Mouse (Mus musculus) forebrain, embryonic 15.5 days (tissue): Measurements from ENCODE around the gene Drc3. TPM values are rescaled to one million over a fixed set of nuclear protein-coding genes. Genes with fewer than 3 reads are reported as not detected.

Experiments used
- ATAC-seq: fragments of 200-750 bp; cut with Nextera tagmentation; replicated peaks from 2 replicates; pipeline ENCODE4 v1.8.0; 2017; ENCODE audit warnings: mild to moderate bottlenecking, moderate TSS enrichment, moderate library complexity
- H3K27ac ChIP-seq: fragments of 300-500 bp; sonication (generic); replicated peaks from 2 replicates; pipeline ENCODE4 v1.5.1; 2015; ENCODE audit warnings: mild to moderate bottlenecking, inconsistent platforms
- H3K27me3 ChIP-seq: fragments of 300-500 bp; sonication (generic); 2 replicates; pipeline ENCODE4 v1.6.1; 2015; ENCODE audit warnings: inconsistent platforms
- H3K36me3 ChIP-seq: fragments of 300-500 bp; sonication (generic); 2 replicates; pipeline ENCODE4 v1.6.1; 2015; ENCODE audit warnings: mild to moderate bottlenecking, inconsistent platforms
- H3K4me1 ChIP-seq: fragments of 300-500 bp; sonication (generic); 2 replicates; pipeline ENCODE4 v1.6.1; 2015; ENCODE audit warnings: inconsistent platforms
- H3K4me2 ChIP-seq: fragments of 300-500 bp; sonication (generic); replicated peaks from 2 replicates; pipeline ENCODE4 v1.6.1; 2015; ENCODE audit warnings: mild to moderate bottlenecking, inconsistent platforms
- H3K4me3 ChIP-seq: fragments of 300-500 bp; sonication (generic); 2 replicates; pipeline ENCODE4 v1.5.1; 2015; ENCODE audit warnings: mild to moderate bottlenecking, inconsistent platforms
- H3K9ac ChIP-seq: fragments of 300-500 bp; sonication (generic); replicated peaks from 2 replicates; pipeline ENCODE4 v1.6.1; 2015; ENCODE audit warnings: mild to moderate bottlenecking, inconsistent platforms
- H3K9me3 ChIP-seq: fragments of 300-500 bp; sonication (generic); 2 replicates; pipeline ENCODE4 v1.6.1; 2016; ENCODE audit warnings: inconsistent platforms
- WGBS: fragments of 180-500 bp; shearing (Covaris S2); methylation state at CpG from one replicate; pipeline ENCODE4 v1.1.7; 2015; ENCODE audit warnings: mixed read lengths; 5-methylcytosine and 5-hydroxymethylcytosine counted together
- polyA plus RNA-seq: library from polyadenylated mRNA; unstranded; fragments of >200 nt; fragmentation: Nextera tagmentation; extraction: Ambion mirVana; gene quantifications from 2 replicates; pipeline ENCODE4 v1.2.1, GENCODE M21; 2015

The Drc3 gene
- polyA plus RNA-seq, 1 experiment from 2014 or later = 7.3 TPM

DNA sequence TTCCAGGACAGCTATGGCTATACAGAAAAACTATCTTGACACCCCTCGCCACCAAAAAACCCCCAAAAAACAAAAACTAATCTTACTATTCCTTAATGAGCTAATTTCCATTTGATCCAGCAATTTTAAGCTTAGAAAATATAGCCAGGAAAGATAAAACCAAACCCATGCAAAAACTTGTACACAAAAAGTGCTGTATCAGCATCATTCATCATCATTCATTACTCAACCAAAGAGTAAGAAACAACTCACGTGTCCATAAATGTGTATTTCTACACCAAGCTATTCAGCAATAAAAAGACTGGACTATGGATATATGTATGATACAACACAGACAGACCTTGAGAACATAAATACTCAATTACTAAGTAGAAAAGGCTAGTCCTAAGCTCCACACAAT lies 59.8 kb downstream of the Drc3 start:
- 88% methylated on average over 2 of the region's 2 CpGs for WGBS

DNA sequence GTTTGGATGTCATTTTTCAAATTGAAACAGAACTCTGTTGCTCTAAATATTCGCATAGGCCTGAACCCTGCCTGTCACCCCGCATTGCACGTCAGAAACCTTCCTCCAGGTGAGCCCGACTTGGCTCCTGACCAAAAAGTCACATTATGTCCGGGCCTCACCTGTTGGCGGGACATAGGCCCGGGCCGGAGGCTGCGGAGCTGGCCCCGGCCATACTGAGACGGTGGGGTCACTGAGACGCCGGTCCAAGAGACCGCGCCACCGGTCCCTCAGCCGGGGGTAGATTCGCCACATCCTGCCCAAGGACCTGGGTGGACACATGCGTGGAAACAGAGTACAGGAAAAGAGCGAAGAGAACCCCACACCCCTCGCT lies 63.4 kb downstream of the Drc3 start:
- Histone ChIP-seq H3K4me2 (peak overlapping the region; percentile 75), H3K27me3 (no peaks in the 10 kb centered on the region), H3K36me3 (no peaks in the 10 kb centered on the region), H3K4me1 (peaks cover 43% of the 10 kb centered on the region), H3K4me3 (peak overlapping the region; percentile 80), H3K9ac (peak overlapping the region; percentile 75), H3K27ac (peak overlapping the region; percentile 65), H3K9me3 (no peaks in the 10 kb centered on the region)
- ATAC-seq = no peak
- under 1% methylated on average over 21 of the region's 21 CpGs for WGBS

More for the DNA sequence above, 59.8 kb downstream of the Drc3 start:
- peaks cover 6% of the 10 kb centered on the region for H3K36me3 ChIP-seq
- no peak overlapping the region for H3K27ac ChIP-seq
- no peaks in the 10 kb centered on the region for H3K27me3 ChIP-seq
- H3K4me1 ChIP-seq = peaks cover 25% of the 10 kb centered on the region
- H3K4me2 ChIP-seq = no peak overlapping the region
- ATAC-seq = no peak
- H3K9ac ChIP-seq = no peak overlapping the region
- no peak overlapping the region for H3K4me3 ChIP-seq
- no peaks in the 10 kb centered on the region for H3K9me3 ChIP-seq

DNA sequence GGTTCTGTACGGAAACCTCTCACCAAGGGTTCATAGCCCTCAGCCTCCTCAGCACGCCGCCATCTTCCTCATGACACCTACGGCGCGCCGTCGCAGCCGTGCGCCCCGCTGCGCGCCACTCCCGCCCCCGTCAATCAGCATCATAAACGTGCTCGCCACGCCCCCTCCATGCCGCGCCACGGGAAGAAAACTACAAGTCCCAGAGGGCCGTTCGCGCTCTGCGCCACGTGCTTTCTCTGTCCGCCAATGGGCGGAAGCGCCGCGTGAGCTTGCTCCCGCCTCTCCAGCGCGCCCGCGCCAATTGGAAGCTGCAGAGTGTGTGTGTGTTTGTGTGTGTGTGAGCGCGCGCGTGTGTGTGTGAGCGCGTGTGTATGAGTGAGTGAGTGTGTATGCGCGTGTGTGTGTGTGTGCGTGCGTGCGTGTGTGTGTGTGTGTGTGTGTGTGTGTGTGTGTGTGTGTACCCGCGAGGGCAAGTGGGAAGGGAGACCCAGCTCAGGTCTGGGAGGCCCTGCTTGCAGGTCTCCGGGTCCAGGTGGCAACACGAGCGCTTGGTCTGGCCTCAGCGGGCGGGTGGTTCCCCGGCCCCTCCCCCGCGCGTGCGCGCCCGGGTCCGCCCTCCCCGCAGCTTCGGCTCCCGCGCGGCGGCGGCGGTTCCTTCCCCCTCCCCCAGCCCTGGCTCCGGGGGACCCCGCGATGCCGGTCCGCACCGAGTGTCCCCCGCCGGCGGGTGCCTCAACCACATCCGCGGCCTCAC lies 64.0 kb downstream of the Drc3 start, which contains the start of gene Gid4:
Gene Gid4, plus strand, starts transcription at position 183 of the 754 bp plus-strand sequence.
- under 1% methylated on average over 61 of the region's 81 CpGs for WGBS
- peak within 1 kb of the TSS; percentile 80 for H3K4me3 ChIP-seq
- no peaks in the 10 kb centered on the region for H3K27me3 ChIP-seq
- H3K9ac ChIP-seq = peak within 1 kb of the TSS; percentile 84
- H3K9me3 ChIP-seq = no peaks in the 10 kb centered on the region
- ATAC-seq = peak; percentile 98
- peak within 1 kb of the TSS; percentile 86 for H3K4me2 ChIP-seq
- H3K4me1 ChIP-seq = peaks cover 43% of the 10 kb centered on the region
- H3K27ac ChIP-seq = peak within 1 kb of the TSS; percentile 82
- no peaks in the 10 kb centered on the region for H3K36me3 ChIP-seq

DNA sequence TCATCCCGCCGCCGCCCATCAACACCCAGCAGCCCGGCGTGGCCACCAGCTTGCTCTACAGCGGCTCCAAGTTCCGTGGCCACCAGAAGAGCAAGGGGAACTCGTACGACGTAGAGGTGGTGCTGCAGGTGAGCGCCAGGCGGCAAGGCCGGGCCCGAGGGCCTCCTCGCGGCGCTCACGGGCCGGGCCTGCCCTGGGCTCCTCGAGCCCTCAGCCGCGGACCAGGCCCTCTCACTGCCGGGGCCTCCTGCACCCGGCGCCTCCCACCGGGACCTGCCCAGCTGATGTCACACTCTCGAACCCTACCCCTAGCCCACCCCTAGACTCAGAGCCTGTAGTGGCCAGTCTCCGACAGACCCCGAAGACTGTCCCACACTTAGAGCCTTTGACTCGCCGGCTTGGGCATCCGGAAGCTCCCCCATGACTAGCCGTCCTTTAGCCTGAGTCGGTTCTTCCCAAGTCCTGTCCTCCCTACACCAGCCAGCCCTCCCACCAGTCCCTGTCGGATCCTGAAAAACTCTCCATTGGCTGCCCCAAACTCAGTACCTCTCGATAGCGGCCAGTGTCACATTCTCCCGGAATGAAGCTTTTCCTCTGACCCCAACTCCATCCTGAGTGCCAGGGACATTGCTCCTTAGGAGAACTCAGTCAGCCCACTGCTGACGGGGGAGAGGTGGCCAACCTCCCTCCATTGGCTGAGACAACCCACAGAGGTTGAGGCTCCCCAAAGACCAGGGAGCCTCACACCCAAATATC lies 64.8 kb downstream of the Drc3 start, which contains the start of gene Atpaf2:
Gene Atpaf2, minus strand, starts transcription at position 741 of the 756 bp plus-strand sequence.
- peak; percentile 43 for ATAC-seq
- Histone ChIP-seq H3K4me1 (peaks cover 41% of the 10 kb centered on the region), H3K4me2 (peak within 1 kb of the TSS; percentile 86), H3K36me3 (no peaks in the 10 kb centered on the region), H3K27ac (peak within 1 kb of the TSS; percentile 82), H3K9ac (peak within 1 kb of the TSS; percentile 84), H3K27me3 (no peaks in the 10 kb centered on the region), H3K4me3 (peak within 1 kb of the TSS; percentile 80), H3K9me3 (no peaks in the 10 kb centered on the region)
- under 1% methylated on average over 38 of the region's 39 CpGs for WGBS

DNA sequence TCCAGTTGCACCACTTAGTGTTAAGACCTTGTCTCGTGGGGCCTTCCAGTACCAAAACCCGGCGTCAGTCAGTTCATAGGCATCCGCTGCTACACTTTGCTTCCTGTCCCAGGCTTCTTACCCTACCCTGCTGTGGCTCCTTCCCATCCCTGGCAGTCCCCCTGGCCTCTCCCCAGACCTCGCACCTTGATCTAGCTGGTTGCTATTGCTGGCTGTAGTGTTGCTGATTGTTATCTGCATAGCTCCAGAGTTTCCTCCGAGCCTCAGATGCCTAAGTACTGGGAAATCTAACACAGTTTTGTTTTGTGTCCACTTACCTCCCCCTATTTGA lies 65.3 kb downstream of the Drc3 start:
- Histone ChIP-seq H3K4me2 (peak overlapping the region; percentile 86), H3K27ac (no peak overlapping the region), H3K4me3 (peak overlapping the region; percentile 80), H3K9ac (peak overlapping the region; percentile 84), H3K9me3 (no peaks in the 10 kb centered on the region), H3K36me3 (no peaks in the 10 kb centered on the region), H3K27me3 (no peaks in the 10 kb centered on the region), H3K4me1 (peaks cover 41% of the 10 kb centered on the region)
- ATAC-seq = no peak
- 24% methylated on average over 6 of the region's 6 CpGs for WGBS

DNA sequence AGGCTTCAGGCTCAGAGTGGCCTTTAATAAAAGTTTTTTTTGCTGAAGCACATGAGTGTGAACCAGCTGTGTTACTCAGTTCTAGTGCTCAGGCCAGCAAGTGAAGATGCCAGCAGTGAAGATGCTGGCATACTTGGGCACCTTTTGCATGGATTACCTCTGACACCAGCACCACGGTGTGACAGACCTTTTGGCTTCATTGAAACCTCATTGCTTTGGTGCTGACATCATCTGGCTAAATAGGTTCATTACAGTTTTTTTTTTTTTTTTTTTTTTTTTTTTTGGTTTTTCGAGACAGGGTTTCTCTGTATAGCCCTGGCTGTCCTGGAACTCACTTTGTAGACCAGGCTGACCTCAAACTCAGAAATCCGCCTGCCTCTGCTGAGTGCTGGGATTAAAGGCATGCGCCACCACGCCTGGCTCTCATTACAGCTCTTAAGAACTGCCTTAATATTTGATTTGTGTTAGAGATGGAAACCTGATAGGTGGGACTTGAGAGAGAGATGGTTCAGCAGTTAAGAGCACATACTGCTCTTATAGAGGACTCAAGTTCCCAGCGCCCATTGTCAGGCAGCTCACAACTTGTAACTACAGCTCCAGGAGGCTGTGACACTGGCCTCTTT lies 69.0 kb downstream of the Drc3 start:
- H3K9ac ChIP-seq = no peak overlapping the region
- WGBS = 62% methylated on average over 6 of the region's 6 CpGs
- no peak for ATAC-seq
- H3K4me3 ChIP-seq = no peak overlapping the region
- no peak overlapping the region for H3K4me2 ChIP-seq
- H3K4me1 ChIP-seq = peaks cover 19% of the 10 kb centered on the region
- peaks cover 3% of the 10 kb centered on the region; the same call in 1 of the 2 replicates for H3K36me3 ChIP-seq
- no peaks in the 10 kb centered on the region for H3K9me3 ChIP-seq
- no peak overlapping the region for H3K27ac ChIP-seq
- no peaks in the 10 kb centered on the region for H3K27me3 ChIP-seq

DNA sequence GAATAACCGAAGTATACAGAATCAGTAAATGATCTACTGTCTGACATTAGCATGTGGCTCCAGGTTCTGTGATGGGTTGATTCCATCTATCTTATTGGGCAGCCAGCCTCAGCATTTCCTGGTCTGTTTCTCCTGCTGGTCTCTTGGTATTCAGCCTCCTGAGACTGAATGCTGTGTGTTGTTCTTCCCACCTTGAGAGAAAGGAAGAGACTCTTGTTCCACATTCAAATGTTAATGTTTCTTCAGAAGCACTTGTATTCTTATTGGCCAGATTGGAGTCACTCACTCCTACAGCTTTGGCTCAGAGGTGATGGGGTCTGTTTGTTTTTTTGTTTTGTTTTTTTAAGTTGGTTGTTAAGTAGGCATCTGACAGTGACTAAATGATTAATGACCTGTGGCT lies 69.9 kb downstream of the Drc3 start:
- Histone ChIP-seq H3K4me2 (no peak overlapping the region), H3K4me1 (peaks cover 17% of the 10 kb centered on the region), H3K27ac (no peak overlapping the region), H3K27me3 (no peaks in the 10 kb centered on the region), H3K9ac (no peak overlapping the region), H3K36me3 (peaks cover 7% of the 10 kb centered on the region; the same call in 1 of the 2 replicates), H3K4me3 (no peak overlapping the region), H3K9me3 (no peaks in the 10 kb centered on the region)
- ATAC-seq = no peak
- WGBS = 73% methylated on average over 1 of the region's 1 CpGs

DNA sequence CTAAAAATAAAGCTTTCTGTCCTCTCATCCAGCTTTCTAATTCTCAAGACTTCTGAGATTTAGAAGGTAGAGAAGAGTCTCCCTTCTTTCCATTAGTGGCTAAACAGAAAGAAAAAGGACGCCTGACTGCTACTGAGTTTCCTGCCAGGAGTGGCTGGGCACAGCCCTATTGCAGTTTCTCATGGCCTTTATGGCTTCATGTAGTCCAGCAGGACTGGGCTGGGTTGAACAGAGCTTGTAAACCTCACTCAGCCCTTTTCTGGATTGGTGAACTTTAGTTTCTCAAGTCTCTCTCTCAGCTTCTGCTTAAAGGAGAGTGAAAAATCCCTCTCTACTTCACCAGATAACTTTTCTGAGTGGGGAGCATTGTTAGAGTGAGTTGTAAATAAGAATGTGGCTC lies 73.3 kb downstream of the Drc3 start:
- Histone ChIP-seq H3K4me3 (no peak overlapping the region), H3K9me3 (no peaks in the 10 kb centered on the region), H3K27ac (no peak overlapping the region), H3K36me3 (peaks cover 24% of the 10 kb centered on the region; the same call in 1 of the 2 replicates), H3K9ac (no peak overlapping the region), H3K27me3 (no peaks in the 10 kb centered on the region), H3K4me1 (no peaks in the 10 kb centered on the region), H3K4me2 (no peak overlapping the region)
- no peak for ATAC-seq
- whole genome bisulfite sequencing = 72% methylated on average over 1 of the region's 1 CpGs

DNA sequence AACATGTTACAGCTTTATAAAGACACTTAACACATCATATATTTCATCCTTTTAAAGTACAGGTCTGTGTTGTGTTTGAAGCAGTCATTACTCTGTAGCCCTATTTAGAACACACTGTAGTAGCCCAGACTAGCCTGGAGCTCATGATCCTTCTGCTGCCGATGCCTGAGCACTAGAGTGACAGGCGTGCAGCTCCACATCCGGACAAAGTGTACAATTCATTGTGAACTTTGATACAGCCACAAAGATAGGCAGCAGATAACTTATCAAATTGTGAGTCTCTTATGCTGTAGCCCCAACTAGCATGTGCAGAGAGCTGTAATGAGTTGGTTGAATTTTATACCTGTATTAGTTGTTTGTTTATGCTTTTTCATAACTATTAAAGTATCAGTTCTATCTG lies 74.5 kb downstream of the Drc3 start:
- no peak overlapping the region for H3K4me3 ChIP-seq
- no peak overlapping the region for H3K9ac ChIP-seq
- no peaks in the 10 kb centered on the region for H3K9me3 ChIP-seq
- peaks cover 30% of the 10 kb centered on the region; the same call in 1 of the 2 replicates for H3K36me3 ChIP-seq
- H3K4me2 ChIP-seq = no peak overlapping the region
- 98% methylated on average over 3 of the region's 3 CpGs for WGBS
- no peak for ATAC-seq
- H3K27ac ChIP-seq = no peak overlapping the region
- no peaks in the 10 kb centered on the region for H3K27me3 ChIP-seq
- no peaks in the 10 kb centered on the region for H3K4me1 ChIP-seq

DNA sequence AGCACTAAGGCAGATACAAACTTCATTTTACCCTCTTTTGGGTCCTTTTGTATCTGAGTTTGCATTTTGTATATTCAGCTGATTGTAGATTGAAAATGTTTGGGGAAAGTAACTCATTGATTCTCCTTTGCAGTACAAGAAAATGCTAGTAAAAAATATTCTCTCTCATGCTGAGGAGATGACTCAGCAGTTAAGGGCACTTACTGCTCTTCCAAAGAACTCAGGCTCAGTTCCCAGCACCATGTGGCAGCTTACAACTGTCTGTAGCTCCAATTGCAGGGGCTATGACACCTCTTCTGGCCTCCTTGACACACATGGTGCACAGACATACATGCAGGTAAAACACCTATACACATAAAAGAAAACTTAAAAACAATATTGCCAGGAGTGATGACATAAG lies 80.4 kb downstream of the Drc3 start:
- H3K36me3 ChIP-seq = peaks cover 63% of the 10 kb centered on the region
- ATAC-seq = no peak

DNA sequence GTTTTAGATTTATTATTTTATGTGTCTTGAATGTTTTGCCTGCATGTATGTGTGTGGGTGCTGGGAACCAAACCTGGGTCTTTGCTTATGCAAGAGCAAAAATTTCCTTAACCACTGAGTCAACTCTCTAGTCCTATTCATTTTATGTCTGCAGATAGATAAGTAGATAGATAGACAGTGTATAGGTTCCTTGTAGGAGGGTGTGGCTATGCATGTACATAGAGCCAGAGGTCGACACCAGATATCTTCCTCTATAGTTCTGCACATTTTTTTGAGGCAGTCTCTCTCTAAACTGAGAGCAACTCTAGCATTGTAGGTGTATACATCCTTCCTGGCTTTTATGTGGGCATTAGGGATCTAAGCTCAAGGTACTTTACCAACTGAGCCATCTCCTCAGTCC lies 82.0 kb downstream of the Drc3 start:
- H3K9ac ChIP-seq = no peak overlapping the region
- no peak overlapping the region for H3K4me2 ChIP-seq
- H3K27ac ChIP-seq = no peak overlapping the region
- peaks cover 61% of the 10 kb centered on the region for H3K36me3 ChIP-seq
- no peaks in the 10 kb centered on the region for H3K27me3 ChIP-seq
- no peak overlapping the region for H3K4me3 ChIP-seq
- no peak for ATAC-seq
- H3K9me3 ChIP-seq = no peaks in the 10 kb centered on the region
- H3K4me1 ChIP-seq = no peaks in the 10 kb centered on the region
- WGBS = 94% methylated on average over 1 of the region's 1 CpGs

More for the DNA sequence above, 80.4 kb downstream of the Drc3 start:
- no peak overlapping the region for H3K9ac ChIP-seq
- no peaks in the 10 kb centered on the region for H3K4me1 ChIP-seq
- H3K4me2 ChIP-seq = no peak overlapping the region
- H3K27ac ChIP-seq = no peak overlapping the region
- no peaks in the 10 kb centered on the region for H3K27me3 ChIP-seq
- no peak overlapping the region for H3K4me3 ChIP-seq
- H3K9me3 ChIP-seq = no peaks in the 10 kb centered on the region

DNA sequence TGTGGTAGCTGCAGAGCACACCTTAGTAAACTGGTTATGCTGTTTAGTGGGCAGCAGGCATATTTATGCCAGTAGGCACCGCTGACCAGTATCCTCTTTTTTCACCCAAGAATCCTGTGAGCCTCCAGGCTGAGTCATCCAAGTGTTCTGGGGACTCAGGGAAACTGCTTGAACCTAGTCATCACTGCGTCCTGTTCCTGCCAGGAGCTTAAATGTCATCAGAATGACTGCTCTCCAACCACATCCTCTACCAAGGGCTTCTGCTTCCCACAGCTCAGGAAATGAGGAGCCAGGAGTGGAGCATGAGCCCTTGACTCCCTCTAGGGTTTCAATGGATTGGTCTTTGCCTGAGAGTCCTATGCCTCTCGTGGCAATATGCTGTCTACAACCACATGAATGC lies 83.5 kb downstream of the Drc3 start:
- no peak overlapping the region for H3K27ac ChIP-seq
- ATAC-seq = no peak
- peaks cover 66% of the 10 kb centered on the region for H3K36me3 ChIP-seq
- H3K27me3 ChIP-seq = no peaks in the 10 kb centered on the region
- H3K4me3 ChIP-seq = no peak overlapping the region
- WGBS = 92% methylated on average over 3 of the region's 3 CpGs
- H3K4me1 ChIP-seq = no peaks in the 10 kb centered on the region
- no peak overlapping the region for H3K4me2 ChIP-seq
- no peaks in the 10 kb centered on the region for H3K9me3 ChIP-seq
- no peak overlapping the region for H3K9ac ChIP-seq
